Mouse (Mus musculus) 416B (cell line): ENCODE results near the gene Hp.

Experiments
- DNase-seq: peaks from one replicate; pipeline ENCODE4 v3.0.0; 2011; ENCODE audit warnings: low read depth

The Hp gene

DNA sequence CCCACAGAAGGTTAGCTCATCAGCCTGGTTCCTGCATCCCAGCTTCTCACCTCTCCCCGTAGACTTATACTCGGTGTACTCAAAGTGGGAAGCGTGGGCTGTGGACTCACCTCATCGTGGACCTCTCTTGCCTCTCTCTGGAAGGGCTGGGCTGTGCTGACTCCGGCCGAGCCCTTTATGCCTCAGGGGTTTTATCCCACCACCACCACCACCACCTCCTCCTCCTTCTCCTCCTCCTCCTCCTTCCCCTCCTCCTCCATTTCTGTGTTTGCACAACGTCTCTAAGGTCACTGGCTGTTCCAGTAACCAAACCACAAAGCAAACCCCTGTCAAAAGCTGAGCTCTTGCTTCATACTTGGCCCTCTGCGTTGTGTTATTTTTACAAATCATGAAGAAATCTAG is at the start of gene Hp:
Gene Hp (minus strand): TSS at position 273 of the 402 bp plus-strand sequence.
- DNase-seq = peak; percentile 90

DNA sequence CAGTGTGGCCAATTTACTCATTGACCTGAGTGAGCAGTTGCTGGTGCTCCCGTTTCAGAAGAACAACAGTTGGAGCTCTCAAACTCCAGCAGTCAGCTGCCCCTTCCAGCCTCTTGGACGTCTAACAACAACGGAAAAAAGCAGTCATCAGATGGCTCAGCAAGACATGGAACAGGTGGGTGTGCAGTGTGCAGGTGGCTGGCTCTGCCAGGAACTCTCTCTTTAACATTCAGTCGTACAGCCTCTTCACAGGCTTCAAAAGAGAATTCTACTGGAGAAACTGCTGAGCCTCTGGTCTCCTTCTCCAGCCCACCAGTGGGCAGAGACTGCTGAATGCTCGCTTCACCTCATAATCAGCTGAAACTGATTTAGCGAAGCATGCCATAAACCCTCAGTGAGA is 49.7 kb upstream of the Hp start:
- no peak for DNase-seq

DNA sequence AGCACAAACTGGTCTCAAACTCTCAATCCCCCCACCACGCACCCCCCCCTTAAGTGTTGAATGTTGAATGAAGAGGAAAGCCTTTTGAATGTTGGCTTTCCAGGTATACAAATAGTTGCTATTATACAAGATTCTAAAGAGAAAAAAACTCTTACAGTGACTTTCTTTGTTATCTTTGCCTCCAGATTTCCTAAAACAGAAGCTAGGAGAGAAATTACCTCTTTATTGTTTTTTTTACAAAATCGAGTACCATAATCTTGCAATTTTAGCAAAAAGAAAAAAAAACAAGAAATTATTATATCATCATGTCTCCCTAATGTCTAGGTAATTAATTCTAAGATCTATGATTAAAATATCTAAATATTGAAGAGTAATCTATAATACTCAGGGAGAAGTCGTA is 36.6 kb upstream of the Hp start:
- DNase-seq = no peak

DNA sequence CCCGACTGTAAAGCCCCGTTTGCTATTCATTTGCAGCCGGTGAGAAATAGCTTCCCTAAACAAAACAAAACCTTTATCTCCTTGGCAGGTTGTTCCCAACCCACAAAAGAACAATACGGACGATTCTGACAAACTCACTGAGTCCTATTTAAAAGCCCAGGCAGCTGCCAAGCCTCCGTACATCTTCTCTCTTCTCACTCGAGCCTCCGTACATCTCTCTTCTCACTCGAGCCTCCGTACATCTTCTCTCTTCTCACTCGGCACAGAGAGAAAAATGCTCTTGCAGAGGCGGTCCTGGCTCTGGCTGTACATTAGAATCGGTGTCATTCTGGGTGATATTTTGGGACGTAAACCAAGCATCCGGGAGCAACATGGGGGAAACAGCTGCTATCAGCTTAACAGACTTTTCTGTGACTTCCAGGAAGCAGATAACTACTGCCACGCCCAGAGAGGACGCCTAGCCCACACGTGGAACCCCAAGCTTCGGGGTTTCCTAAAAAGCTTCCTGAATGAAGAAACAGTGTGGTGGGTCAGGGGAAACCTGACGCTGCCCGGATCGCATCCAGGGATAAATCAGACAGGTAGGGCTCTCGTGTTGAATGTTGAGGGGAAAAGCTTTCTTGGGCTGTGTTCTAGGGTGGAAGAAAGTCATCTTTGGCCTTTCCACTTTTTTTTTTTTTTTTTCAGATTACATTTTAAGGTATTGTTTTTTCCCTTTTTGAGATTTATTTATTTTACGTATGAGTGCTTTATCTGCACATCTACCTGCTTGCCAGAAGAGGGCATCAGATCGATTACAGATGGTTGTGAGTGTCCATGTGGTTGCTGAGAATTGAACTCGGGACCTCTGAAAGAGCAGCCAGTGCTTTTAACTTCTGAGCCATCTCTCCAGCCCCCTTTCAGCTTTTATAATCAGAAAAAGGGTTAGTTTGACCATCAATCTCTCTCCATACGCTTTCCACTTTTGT is 35.6 kb upstream of the Hp start, which contains the start of gene Pkd1l3:
Gene Pkd1l3 (plus strand): TSS at position 275 of the 968 bp plus-strand sequence.
- peak; percentile 85 for DNase-seq

DNA sequence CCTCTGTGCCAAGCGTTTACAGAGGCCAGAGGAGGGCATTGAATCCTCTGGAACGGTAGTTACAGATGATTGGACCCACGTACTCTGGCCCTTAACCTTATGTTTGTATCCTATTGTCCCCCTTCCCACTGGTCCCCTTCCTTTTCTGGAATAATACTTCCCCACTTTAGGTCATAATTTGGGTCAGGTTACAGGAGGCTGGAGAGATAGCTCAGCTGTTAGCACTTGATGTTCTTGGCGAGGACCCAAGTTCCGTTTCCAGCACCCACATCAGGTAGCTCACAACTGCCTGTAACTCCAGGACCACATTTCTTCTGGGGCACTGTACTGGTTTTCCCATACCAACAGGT is 30.2 kb upstream of the Hp start:
- DNase-seq = peak; percentile 74

DNA sequence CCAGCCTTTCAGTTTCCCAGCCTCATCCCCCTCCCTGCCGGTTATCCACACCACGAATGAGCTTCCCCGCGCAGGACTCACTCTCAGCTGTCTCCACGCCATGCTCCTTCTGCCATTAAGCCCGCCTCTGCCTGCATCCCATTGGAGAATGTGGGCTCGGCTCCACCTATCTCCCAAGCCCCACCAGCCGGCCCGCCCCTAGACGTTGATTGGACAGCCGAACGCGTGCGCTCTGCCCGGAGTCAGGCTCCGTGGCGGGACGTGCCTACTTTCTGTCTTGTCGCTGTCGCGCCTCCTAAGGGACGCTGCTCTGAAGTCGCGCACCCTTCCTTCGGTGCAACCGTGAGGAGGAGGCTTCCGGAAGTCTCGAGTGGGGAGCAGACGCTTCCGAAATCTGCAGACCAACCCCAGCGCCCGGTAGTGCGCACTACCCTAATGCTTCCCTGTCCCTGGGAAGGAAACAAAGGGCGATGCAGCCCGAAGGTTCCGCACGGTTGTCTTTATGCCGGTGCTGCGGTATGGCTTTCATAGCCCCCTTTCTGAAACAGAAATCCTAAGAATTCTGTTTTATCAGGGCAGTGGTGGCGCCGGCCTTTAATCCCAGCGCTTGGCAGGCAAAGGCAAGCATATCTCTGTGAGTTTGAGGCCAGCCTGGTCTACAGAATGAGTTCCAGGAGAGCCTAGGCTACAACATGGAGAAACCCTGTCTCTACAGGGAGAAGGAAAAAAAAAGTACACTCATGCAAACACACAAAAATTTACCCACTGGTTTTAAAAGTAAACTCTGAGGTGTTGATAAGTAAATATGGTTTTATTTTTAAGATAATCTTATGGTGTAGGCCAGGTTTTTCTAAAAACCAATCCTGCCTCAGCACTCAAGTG is 29.5 kb upstream of the Hp start, which contains the start of gene Dhodh:
Gene Dhodh (minus strand): TSS at position 403 of the 882 bp plus-strand sequence.
- peak; percentile 97 for DNase-seq

DNA sequence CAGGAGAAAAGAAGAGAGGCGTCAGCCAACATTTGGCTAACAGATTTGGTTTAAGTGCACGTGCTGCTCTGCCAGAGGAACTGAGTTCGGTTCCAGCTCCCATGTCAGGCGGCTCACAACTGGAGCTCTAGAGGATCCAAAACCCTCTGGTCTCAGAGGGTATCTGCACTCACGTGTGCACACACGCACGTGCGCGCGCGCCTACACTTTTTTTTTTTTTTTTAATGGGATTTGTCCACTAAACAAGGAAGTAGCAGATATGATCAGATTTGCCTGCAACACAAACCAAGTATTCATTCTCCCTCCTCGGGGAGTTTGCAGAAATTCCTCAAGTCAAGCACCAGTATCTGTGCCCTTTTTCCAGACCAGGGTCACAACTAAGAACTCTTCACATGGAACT is 28.7 kb upstream of the Hp start:
- peak; percentile 70 for DNase-seq

DNA sequence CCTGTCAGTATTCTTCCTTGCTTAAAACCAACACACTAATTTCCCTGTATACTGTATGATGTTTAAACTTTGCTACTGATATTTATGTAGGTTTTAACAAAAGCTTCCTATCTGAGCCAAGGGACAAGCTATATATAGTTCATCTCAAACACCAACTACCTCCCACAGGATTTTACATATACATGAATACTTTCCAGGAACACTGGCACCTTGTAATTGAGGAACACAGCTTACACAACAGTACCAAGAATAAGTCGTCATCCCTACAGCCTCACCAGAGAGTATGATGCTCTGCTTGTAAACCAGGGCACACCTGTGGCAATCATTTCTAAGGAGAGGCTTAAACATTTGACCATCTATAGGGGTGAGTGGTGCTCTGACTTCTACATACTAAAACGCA is 27.8 kb upstream of the Hp start:
- no peak for DNase-seq

DNA sequence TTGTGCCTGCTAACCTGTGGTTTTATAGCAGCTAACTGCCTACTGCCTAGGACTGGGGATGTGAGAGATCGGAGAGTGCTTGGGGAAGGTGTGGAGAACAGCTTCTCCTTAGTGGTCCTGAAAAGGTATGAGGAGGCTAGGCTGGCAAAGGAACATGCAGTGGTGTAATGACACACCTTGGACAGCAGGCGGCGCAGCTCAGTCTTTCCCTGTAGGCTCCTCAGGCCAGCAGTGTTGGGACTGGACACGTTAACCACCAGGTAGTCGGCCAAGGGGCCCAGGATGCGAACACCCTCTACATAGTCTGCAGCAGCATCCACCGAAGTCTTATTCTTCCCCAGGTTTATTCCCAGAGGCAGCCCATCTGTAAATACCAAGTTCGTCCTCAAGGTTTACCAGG is 16.9 kb upstream of the Hp start:
- DNase-seq = peak; percentile 59

DNA sequence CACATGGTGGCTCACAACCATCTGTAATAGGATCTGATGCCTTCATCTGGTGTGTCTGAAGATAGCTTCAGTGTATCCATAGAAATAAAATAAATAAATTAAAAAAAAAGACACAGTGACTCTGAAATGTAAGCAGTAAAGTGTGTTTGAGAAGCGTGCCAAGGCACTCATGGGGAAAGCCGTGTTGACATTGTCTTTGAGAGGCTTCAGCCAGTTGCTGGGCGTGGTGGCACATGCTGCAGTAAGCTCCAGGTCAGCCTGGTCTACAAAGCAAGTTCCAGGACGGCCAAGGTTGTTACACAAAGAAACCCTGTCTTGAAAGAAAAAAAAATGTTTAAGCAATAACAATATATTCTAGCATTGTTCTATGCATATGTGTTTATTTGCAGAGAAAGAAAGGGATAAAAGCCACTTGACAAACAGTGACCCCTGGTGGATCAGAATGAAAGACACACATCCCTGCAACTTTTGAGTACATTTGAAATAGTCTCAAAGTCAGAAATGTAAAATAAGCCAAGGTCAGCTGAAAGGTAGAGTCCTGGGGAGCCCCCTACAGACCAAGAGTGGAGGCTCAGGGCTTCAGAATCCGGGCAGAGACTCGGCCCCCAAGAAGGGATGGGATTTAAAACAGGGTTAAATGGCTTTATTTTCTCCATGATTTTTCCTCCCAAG is 14.3 kb upstream of the Hp start:
- peak; percentile 82 for DNase-seq

DNA sequence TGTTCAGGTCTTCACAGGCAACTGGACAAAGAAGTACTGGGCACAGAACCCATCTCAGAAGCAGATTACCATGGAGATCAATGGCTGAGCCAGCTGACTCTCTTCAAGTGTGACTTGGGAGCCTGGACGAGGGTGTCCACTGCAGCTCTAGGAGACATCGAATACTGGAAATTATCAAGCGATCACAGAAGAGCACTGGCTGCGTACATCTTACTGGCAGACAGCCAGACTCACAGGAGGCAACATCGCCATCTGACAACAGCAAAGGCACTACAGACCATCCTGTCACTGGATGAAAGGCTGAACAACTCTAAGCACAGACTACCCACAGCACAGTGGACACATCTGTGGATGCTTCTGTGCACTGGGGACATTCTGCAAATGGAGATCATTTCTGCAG is 13.2 kb upstream of the Hp start:
- DNase-seq = no peak

DNA sequence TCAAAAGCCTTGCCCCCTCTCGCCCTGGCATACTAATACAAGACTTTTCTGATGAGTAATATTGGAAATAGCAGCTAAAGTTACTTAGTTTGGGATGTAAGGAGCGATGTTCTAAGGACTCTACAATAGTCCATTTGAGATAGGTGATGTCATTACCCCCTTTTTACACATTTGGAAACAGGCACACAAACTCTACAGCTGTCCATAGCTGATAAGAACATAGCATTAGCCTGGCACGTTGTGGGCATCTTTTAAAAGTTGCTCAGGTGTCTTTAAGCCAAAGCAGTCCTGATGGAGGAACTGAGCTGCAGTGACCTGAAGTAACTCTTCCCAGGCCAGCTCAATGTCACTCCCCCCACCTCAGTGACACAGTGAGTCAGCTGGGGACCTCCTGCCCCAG is 12.4 kb upstream of the Hp start:
- no peak for DNase-seq

DNA sequence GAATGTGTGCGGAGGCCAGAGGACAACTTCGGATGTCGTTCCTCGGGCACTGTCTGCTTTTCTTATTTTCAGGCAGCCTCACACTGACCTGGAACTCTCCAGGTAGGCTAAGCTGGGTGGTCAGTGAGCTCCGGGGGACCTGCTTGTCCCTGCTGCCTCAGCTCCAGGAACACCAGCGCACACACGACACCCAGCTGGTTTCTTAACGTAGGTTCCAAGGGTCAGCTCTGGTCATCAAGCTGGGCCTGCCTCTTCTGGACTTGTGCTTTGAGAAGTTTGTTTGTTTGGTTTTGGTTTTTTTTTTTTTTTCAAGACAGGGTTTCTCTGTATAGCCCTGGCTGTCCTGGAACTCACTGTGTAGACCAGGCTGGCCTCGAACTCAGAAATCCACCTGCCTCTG is 11.9 kb upstream of the Hp start:
- DNase-seq = no peak

DNA sequence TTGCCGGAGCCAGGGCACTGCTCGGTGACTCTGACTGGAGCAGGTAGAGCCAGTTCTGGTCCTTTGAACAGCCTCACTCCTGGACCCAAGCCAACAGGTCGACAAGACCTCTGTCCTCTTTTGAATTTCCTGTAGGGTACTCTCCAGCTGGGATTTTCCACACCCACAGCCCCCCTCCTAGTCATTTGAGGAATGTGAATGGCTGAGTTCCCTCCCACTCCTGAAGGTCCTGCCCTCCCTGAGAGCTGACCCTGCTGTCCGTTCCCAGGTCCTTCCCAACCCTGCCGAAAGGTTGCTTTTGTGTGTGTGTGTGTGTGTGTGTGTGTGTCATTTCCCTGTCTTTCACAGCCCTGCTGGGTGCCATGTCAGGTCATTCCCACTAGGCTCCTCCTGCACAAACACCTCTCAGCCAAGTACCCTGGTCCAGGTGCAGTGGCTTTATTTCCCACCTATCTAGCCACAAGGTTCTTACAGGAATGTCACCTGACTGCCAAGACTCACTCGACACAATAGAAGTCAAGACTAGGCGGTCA is 8.1 kb upstream of the Hp start:
- no peak for DNase-seq

DNA sequence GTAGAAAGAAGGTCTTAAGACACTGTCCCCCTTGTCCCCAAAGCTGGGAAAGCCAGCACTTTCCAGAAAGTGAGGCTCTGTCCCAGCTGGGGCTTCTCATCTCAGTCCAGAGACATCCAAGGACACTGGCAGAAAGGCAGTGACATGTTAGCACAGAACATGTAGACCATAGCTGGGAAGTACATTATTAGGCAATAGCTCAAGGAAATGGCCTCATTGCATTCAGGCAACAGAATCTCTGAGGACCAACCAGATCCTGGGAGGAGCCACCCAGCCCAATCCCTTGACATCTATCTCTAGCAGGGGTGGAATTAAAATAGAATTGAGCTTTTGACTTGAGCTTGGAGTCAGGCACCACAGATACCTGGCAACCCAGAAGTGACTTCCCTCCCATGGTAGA is 6.7 kb upstream of the Hp start:
- peak; percentile 76 for DNase-seq

DNA sequence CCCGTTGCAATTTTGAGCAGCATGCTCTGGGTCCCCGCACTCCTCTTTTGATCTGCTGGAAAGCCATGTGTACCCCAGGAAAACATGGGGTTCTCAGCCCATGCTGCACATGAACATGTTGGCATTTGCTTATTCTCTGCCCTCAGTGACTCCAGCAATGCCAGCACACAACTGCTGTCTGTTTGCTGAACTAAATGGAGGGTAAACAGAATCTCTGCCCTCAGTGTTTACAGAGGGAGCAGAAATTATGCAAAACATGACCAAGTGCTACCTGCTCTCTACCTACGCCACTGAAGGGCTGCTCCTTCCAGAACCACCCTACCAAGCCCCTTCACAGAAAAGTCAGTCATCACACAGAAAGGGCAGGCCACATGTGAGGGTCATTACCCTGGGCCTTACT is 5.9 kb upstream of the Hp start:
- no peak for DNase-seq

DNA sequence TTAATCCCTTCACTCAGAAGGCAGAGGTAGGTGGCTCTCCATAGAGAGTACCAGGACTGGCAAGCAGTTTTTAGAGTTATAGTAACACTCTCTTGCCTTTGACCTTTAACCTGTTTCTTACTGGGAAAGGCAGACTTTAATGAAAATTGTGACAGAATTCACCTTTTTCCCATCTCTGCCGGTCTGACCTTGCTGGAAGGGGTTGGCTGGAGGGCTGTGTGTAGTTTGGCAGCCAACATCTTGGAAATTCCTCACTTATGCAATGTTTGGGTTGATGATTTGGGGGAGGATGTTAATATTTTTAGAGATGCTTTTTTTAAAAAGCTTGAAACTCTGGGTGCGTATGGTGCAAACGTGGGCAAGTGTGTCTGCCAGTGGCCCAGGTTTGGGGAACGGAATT is 5.3 kb upstream of the Hp start:
- DNase-seq = no peak

DNA sequence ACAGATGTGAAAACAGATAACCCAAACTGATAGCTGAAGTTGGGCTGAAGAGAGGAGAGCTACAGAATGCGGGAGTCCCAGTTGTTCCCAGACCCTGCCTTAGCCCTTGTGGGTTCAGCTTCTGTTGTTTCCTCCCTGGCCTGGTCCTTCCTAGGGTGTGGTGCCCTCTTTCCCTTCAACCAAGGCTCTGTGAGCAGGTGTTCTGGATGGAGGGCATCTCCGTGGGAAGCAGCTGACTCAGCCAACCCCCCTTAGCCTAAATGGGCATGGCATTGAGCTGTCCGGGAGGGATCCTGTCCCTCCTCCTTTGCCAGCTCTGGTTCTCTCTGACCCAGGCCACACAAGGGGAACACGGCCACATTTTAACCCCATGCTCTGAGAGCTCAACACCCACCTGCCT is 2.7 kb downstream of the Hp start:
- DNase-seq = no peak

DNA sequence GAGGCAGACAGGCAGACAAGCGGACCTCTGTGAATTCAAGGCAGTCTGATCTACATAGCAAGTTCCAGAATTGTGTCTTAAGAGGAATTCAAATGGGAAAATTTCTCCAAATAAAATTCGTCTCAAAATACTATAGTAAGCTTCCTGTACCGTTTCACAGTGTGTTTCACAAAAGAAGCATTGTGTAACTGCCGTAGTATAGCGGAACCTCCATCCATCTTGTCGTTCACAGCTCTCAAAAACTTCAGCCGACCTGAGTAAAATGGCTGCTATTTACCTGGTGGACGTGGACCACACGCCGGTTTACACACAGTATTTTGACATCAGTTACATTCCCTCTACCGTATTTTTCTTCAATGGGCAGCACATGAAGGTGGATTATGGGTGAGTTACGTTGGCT is 7.8 kb downstream of the Hp start:
- no peak for DNase-seq

DNA sequence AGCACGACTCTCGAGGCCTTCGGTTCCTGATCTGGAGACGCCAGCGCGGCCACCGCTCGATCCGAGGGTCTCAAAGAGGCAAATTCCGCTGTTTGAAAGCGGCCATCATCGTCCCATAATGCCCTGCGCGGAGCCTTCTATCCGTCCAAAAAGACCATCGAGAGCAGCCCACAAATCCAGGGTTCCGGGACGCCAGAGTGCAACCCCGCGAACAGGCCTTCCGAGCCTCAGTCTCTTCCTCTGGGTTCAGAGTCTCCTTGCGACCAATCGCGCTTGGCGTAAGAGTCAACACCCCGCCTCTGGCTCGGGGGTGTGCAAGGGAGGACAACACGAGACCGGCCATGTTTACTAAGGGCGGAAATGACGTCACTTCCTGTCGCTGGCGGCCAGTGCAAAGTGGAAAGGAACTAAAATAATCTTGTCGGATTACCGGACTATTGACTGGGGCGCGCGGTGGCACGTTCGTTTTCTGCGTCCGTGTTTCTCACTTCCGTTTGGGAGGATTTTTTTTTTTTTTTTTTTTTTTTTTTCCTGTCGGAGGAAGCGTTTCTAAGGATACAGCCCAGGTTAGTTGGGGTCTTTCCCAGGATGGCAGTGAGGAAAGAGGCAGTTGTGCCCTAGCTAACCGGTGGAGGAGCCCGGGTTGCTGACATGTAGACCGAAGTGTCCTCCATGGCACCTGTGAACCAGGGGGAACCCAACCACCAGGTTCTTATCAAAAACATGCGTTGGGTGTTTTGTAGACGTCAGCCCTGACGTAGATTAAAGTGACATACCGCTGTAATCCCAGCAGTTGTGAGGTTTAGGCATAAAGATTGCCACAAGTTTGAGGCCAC is 13.3 kb downstream of the Hp start, which contains the start of the genes Dhx38 and Txnl4b:
Gene Dhx38 (minus strand): TSS at position 364 of the 836 bp plus-strand sequence.
Gene Txnl4b (plus strand): TSS at position 395 of the 836 bp plus-strand sequence.
- peak; percentile 100 for DNase-seq

DNA sequence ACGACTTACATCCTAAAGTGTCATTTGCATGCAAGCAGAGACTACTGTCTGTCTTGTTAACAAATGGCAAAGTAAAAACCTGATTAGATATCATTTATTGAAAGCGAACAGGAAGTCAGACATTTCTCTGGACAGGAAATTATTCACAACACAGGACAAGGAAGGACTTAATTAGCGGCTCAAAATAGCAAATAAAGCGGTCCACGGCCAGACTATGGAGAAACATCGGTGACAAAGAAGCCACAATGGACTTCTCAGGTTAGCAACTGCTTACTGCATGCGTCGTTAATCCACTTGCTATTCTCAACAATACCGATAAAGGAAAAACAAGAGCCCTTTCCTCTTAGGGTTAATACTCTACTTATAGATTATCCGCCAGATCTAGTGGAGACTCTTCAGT is 14.2 kb downstream of the Hp start:
- DNase-seq = peak; percentile 39
